Mouse (Mus musculus): ENCODE measurements at regions not wholly inside any gene's neighbourhood (a gene's known extent, or its start where the extent isn't known, plus 50 kb on each side); places are given as distances from the start of the nearest gene placed in this dataset.

DNA sequence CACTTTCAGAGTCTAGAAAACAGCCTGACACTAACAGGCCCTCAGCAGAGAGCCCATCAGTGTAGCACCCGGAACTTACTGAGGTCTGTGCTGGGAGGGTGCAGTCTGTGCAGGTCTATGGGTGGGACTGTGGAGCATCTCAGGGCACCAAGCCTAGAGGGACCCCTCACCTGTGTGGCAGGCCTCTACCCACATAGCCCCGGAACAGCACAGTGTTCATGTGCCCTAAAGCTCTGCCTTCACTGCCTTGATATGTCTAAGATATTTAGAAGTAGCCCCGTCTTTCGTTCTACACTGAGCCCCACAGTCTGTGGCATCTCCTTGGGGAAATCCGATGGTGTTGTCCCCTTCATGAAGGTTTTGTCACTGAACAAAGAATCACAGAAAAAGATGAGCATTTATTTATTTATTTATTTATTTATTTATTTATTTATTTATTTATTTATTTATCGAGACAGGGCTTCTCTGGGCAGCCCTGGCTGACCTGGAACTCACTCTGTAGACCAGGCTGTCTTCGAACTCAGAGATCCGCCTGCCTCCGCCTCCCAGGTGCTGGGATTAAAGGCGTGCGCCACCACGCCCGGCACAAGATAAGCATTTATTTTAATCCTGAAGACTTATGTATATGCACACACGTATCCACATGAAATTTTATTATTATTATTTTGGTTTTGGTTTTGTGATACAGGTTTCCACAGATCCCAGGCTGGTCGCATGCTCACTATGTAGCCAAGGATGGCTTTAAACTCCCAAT, 55.2 kb upstream of the Parp11 start:
- H3K4me2 ChIP-seq (ENCODE audit: low read depth, low read length): no peak overlapping the region
- no peak overlapping the region for H3K9ac ChIP-seq (ENCODE audit: low read depth, low read length)
- H3K27ac ChIP-seq (ENCODE audit: low read length): no peak overlapping the region
- ATAC-seq: no peak
- no peaks in the 10 kb centered on the region for H3K9me3 ChIP-seq (ENCODE audit: control insufficient read depth, low read length)
- no peaks in the 10 kb centered on the region for H3K36me3 ChIP-seq (ENCODE audit: control insufficient read depth, insufficient read depth, low read length)
- H3K4me1 ChIP-seq (ENCODE audit: control insufficient read depth, insufficient read depth, low read length): no peaks in the 10 kb centered on the region
- H3K27me3 ChIP-seq (replicated peaks; ENCODE audit: control insufficient read depth, insufficient read depth, low read length): no peaks in the 10 kb centered on the region
- 92% methylated on average over 15 of the region's 15 CpGs for WGBS
- no peak overlapping the region for H3K4me3 ChIP-seq (ENCODE audit: low read length)

- Histone ChIP-seq H3K9ac (ENCODE audit: low read depth, low read length) (no peak overlapping the region), H3K36me3 (ENCODE audit: control insufficient read depth, insufficient read depth, low read length) (no peaks in the 10 kb centered on the region), H3K4me2 (ENCODE audit: low read depth, low read length) (no peak overlapping the region), H3K27me3 (replicated peaks; ENCODE audit: control insufficient read depth, insufficient read depth, low read length) (no peaks in the 10 kb centered on the region), H3K4me3 (ENCODE audit: low read length) (no peak overlapping the region), H3K27ac (ENCODE audit: low read length) (no peak overlapping the region), H3K9me3 (ENCODE audit: control insufficient read depth, low read length) (no peaks in the 10 kb centered on the region), H3K4me1 (ENCODE audit: control insufficient read depth, insufficient read depth, low read length) (no peaks in the 10 kb centered on the region)
- ATAC-seq: no peak
- 84% methylated on average over 12 of the region's 12 CpGs for WGBS
Measured at GRCm38 (mm10) chr6:127392012-127392798, 54.4 kb upstream of the Parp11 start.

DNA sequence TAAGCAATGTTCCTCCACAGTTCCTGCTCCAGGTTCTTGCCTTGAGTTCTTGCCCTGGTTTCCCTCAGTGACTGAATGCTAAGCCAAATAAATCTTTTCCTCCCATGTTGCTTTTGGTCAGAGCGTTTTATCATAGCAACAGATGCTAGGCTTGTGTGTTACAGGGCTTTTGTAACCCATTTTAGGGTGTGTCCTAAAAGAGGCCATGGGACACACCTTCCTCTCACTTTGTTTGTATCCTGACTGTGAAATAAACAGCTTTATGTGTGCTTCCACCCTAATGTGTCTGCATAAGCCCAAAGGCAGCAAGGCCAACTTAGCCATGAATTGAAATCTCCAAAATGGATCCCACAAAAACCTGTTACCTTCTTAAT, 53.9 kb upstream of the Parp11 start:
- Histone ChIP-seq H3K9ac (ENCODE audit: low read depth, low read length) (no peak overlapping the region), H3K27me3 (replicated peaks; ENCODE audit: control insufficient read depth, insufficient read depth, low read length) (no peaks in the 10 kb centered on the region), H3K27ac (ENCODE audit: low read length) (no peak overlapping the region), H3K4me2 (ENCODE audit: low read depth, low read length) (no peak overlapping the region), H3K9me3 (ENCODE audit: control insufficient read depth, low read length) (no peaks in the 10 kb centered on the region), H3K36me3 (ENCODE audit: control insufficient read depth, insufficient read depth, low read length) (no peaks in the 10 kb centered on the region), H3K4me1 (ENCODE audit: control insufficient read depth, insufficient read depth, low read length) (no peaks in the 10 kb centered on the region), H3K4me3 (ENCODE audit: low read length) (no peak overlapping the region)
- no peak for ATAC-seq
- WGBS: 89% methylated on average over 1 of the region's 1 CpGs

DNA sequence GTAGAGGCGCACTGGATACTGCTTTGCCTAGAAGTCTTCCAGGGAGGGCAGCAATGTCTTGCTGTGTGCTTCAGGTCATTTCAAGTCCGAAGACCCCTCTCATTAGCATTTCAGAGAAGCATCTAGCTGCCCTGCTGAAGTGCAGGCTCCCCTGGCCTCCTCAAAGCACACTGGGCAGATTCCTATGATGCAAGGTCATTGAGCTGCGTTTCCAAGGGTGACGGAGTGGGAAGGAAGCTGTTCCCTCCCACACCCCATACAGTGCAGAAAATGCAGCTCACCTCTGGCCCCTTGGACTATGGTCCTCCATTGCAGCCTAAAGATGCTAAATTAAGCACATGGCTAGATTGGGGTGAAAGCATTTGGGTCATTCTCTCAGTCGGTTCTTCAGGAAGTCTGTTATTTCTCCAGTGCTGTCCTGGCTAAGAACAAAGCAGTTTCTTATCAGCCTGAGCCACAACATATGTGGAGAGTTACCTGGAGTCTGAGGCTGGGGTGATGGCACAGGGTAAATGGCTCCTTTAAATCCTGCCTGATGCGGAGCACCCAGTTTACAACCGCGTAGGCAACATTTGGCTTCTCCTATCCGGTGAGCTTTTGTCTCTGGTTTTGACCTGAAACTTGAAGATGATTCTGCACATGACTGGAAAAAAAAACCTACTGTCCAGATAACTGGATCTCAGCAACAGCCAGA, 52.6 kb upstream of the Parp11 start:
- H3K4me3 ChIP-seq (ENCODE audit: low read length): no peak overlapping the region
- no peaks in the 10 kb centered on the region for H3K9me3 ChIP-seq (ENCODE audit: control insufficient read depth, low read length)
- WGBS: 31% methylated on average over 9 of the region's 9 CpGs
- no peaks in the 10 kb centered on the region for H3K27me3 ChIP-seq (replicated peaks; ENCODE audit: control insufficient read depth, insufficient read depth, low read length)
- no peaks in the 10 kb centered on the region for H3K4me1 ChIP-seq (ENCODE audit: control insufficient read depth, insufficient read depth, low read length)
- H3K9ac ChIP-seq (ENCODE audit: low read depth, low read length): no peak overlapping the region
- ATAC-seq: no peak
- H3K27ac ChIP-seq (ENCODE audit: low read length): no peak overlapping the region
- no peaks in the 10 kb centered on the region for H3K36me3 ChIP-seq (ENCODE audit: control insufficient read depth, insufficient read depth, low read length)
- no peak overlapping the region for H3K4me2 ChIP-seq (ENCODE audit: low read depth, low read length)
